Mouse (Mus musculus) thymus, adult 2 months (tissue): ENCODE data around the gene Rreb1.

Experiments used
- CTCF ChIP-seq: fragments of 200-500 bp; IDR thresholded peaks from 2 replicates; pipeline ENCODE4 v1.5.1; 2012; ENCODE audit warnings: mild to moderate bottlenecking, control low read depth, low read length, moderate library complexity, borderline replicate concordance; ENCODE audit not compliant: control insufficient read depth, poor library complexity, insufficient read depth; ENCODE audit errors: extremely low read depth
- POLR2A ChIP-seq: fragments of 200-500 bp; IDR thresholded peaks from 2 replicates; pipeline ENCODE4 v1.6.1; 2012; ENCODE audit warnings: mild to moderate bottlenecking, low read length, control low read depth, moderate library complexity; ENCODE audit not compliant: control insufficient read depth, poor library complexity, insufficient read depth; ENCODE audit errors: extremely low read depth

DNA sequence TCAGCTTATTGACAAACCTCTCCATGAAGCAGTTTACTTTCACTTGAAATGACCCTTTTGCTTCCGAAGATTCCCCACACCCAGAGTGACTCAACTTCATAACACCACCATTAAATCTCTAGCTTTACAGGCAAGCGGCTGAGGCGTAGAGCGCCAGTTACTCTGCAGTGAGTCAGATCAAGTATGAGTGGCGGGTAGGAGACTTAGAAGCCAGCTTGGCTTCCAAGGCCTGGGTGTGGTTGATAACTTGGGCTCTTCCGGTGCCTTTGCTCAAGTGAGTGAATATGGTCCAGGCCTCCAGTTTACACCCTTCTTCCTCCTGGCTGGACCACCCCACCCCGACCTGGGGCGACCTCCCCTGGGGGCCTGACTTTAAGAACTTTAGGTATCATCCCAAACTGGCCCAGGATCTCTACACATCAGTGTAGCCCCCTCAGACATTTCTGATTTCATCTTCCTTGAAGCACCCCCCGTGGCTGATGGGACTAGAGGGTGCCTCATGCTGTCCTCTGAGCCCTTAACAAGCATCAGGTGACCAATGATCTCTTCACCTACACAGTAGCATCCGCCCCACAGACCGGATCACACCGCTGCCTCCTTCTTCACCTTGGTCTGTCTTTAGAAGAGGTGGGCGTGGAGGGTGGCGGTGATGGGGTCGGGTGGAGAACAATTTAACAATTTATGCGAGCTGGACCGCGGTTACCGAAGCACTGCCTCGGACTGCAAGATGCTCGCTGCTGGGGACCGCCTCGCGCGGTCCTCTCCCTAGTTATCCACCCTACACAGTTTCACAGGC lies 651 bp upstream of the Rreb1 start:
- no peak for TF ChIP-seq POLR2A
- no peak for TF ChIP-seq CTCF
